Mouse (Mus musculus): Measurements from ENCODE around the gene Snx21. TPM values are rescaled to one million over a fixed set of nuclear protein-coding genes. Genes with fewer than 3 reads are reported as not detected.
"Not testable (repeated sequence)": the region's sequence is repeated elsewhere in the genome, so short reads cannot be mapped to it uniquely, and the experiment has no call there.

Gene Snx21
- polyA plus RNA-seq, 1 experiment, result 1.5 TPM

- H3K4me1 ChIP-seq (ENCODE audit: control insufficient read depth), result peaks cover 29% of the 10 kb centered on the region
- H3K27me3 ChIP-seq (ENCODE audit: control insufficient read depth), result no peaks in the 10 kb centered on the region
- no peak overlapping the region for H3K4me3 ChIP-seq (replicated peaks)
- TF ChIP-seq GATA1 (IDR thresholded peaks at IDR 0.05; ENCODE audit: low read length), result no peak
- TF ChIP-seq TAL1 (IDR thresholded peaks at IDR 0.05; ENCODE audit: low read length), result no peak
- no peaks in the 10 kb centered on the region for H3K9me3 ChIP-seq (ENCODE audit: control insufficient read depth, low read length)
- peaks cover 94% of the 10 kb centered on the region for H3K36me3 ChIP-seq (ENCODE audit: control insufficient read depth)
Measured at GRCm38 (mm10) chr2:164794293-164794692, 8.7 kb downstream of the Snx21 start.

- peaks cover 21% of the 10 kb centered on the region for H3K4me1 ChIP-seq (ENCODE audit: control insufficient read depth)
- no peak overlapping the region for H3K4me3 ChIP-seq (replicated peaks)
- TF ChIP-seq TAL1 (IDR thresholded peaks at IDR 0.05; ENCODE audit: low read length), result no peak
- TF ChIP-seq GATA1 (IDR thresholded peaks at IDR 0.05; ENCODE audit: low read length), result no peak
- peaks cover 97% of the 10 kb centered on the region for H3K36me3 ChIP-seq (ENCODE audit: control insufficient read depth)
- H3K9me3 ChIP-seq (ENCODE audit: control insufficient read depth, low read length), result no peaks in the 10 kb centered on the region
- H3K27me3 ChIP-seq (ENCODE audit: control insufficient read depth), result no peaks in the 10 kb centered on the region
Measured at GRCm38 (mm10) chr2:164795868-164796267, 10.2 kb downstream of the Snx21 start.

GRCm38 (mm10) chr2:164798554-164798953, 12.9 kb downstream of the Snx21 start:
- Histone ChIP-seq H3K36me3 (ENCODE audit: control insufficient read depth) (peaks cover 94% of the 10 kb centered on the region), H3K4me1 (ENCODE audit: control insufficient read depth) (peaks cover 23% of the 10 kb centered on the region)
- H3K27me3 ChIP-seq (ENCODE audit: control insufficient read depth); H3K4me3 ChIP-seq (replicated peaks); H3K9me3 ChIP-seq (ENCODE audit: control insufficient read depth, low read length): not testable (repeated sequence)

- H3K27me3 ChIP-seq (ENCODE audit: control insufficient read depth), result no peaks in the 10 kb centered on the region
- TF ChIP-seq TAL1 (IDR thresholded peaks at IDR 0.05; ENCODE audit: low read length) (no peak), GATA1 (IDR thresholded peaks at IDR 0.05; ENCODE audit: low read length) (no peak)
- H3K4me1 ChIP-seq (ENCODE audit: control insufficient read depth), result peaks cover 27% of the 10 kb centered on the region
- H3K4me3 ChIP-seq (replicated peaks), result no peak overlapping the region
- H3K36me3 ChIP-seq (ENCODE audit: control insufficient read depth), result peaks cover 77% of the 10 kb centered on the region
- no peaks in the 10 kb centered on the region for H3K9me3 ChIP-seq (ENCODE audit: control insufficient read depth, low read length)
Measured at GRCm38 (mm10) chr2:164800252-164801004, 14.8 kb downstream of the Snx21 start.

GRCm38 (mm10) chr2:164803201-164803920, 17.7 kb downstream of the Snx21 start:
- no peaks in the 10 kb centered on the region for H3K9me3 ChIP-seq (ENCODE audit: control insufficient read depth, low read length)
- peaks cover 48% of the 10 kb centered on the region for H3K4me1 ChIP-seq (ENCODE audit: control insufficient read depth)
- no peak; the same call in 2 of the 3 replicates for TF ChIP-seq TAL1 (IDR thresholded peaks at IDR 0.05; ENCODE audit: low read length)
- no peak for TF ChIP-seq GATA1 (IDR thresholded peaks at IDR 0.05; ENCODE audit: low read length)
- no peaks in the 10 kb centered on the region for H3K27me3 ChIP-seq (ENCODE audit: control insufficient read depth)
- H3K4me3 ChIP-seq (replicated peaks), result peak overlapping the region; percentile 78
- peaks cover 53% of the 10 kb centered on the region for H3K36me3 ChIP-seq (ENCODE audit: control insufficient read depth)

GRCm38 (mm10) chr2:164803921-164804313, 18.3 kb downstream of the Snx21 start:
- H3K4me1 ChIP-seq (ENCODE audit: control insufficient read depth), result peaks cover 48% of the 10 kb centered on the region

GRCm38 (mm10) chr2:164804533-164805331, 19.1 kb downstream of the Snx21 start, which contains the start of the genes Acot8 and Zswim3:
Gene Acot8 (minus strand): TSS chr2:164804882.
Gene Zswim3 (plus strand): TSS chr2:164805098.
- no peaks in the 10 kb centered on the region for H3K27me3 ChIP-seq (ENCODE audit: control insufficient read depth)
- peaks cover 53% of the 10 kb centered on the region for H3K36me3 ChIP-seq (ENCODE audit: control insufficient read depth)
- peaks cover 50% of the 10 kb centered on the region for H3K4me1 ChIP-seq (ENCODE audit: control insufficient read depth)
- H3K9me3 ChIP-seq (ENCODE audit: control insufficient read depth, low read length), result no peaks in the 10 kb centered on the region
- TF ChIP-seq TAL1 (IDR thresholded peaks at IDR 0.05; ENCODE audit: low read length) (no peak), GATA1 (IDR thresholded peaks at IDR 0.05; ENCODE audit: low read length) (no peak)
- H3K4me3 ChIP-seq (replicated peaks), result peak within 1 kb of the TSS; percentile 78

More at GRCm38 (mm10) chr2:164803921-164804313, 18.3 kb downstream of the Snx21 start:
- Histone ChIP-seq H3K9me3 (ENCODE audit: control insufficient read depth, low read length) (no peaks in the 10 kb centered on the region), H3K4me3 (replicated peaks) (peak overlapping the region; percentile 78), H3K27me3 (ENCODE audit: control insufficient read depth) (no peaks in the 10 kb centered on the region), H3K36me3 (ENCODE audit: control insufficient read depth) (peaks cover 53% of the 10 kb centered on the region)
- TF ChIP-seq GATA1 (IDR thresholded peaks at IDR 0.05; ENCODE audit: low read length), result no peak
- TF ChIP-seq TAL1 (IDR thresholded peaks at IDR 0.05; ENCODE audit: low read length), result no peak

GRCm38 (mm10) chr2:164805332-164805718, 19.7 kb downstream of the Snx21 start:
- peak overlapping the region; percentile 78 for H3K4me3 ChIP-seq (replicated peaks)
- H3K27me3 ChIP-seq (ENCODE audit: control insufficient read depth), result no peaks in the 10 kb centered on the region
- peaks cover 52% of the 10 kb centered on the region for H3K36me3 ChIP-seq (ENCODE audit: control insufficient read depth)
- H3K4me1 ChIP-seq (ENCODE audit: control insufficient read depth), result peaks cover 50% of the 10 kb centered on the region
- H3K9me3 ChIP-seq (ENCODE audit: control insufficient read depth, low read length), result no peaks in the 10 kb centered on the region
- TF ChIP-seq TAL1 (IDR thresholded peaks at IDR 0.05; ENCODE audit: low read length) (no peak), GATA1 (IDR thresholded peaks at IDR 0.05; ENCODE audit: low read length) (no peak)

GRCm38 (mm10) chr2:164806614-164807013, 21.0 kb downstream of the Snx21 start:
- Histone ChIP-seq H3K4me1 (ENCODE audit: control insufficient read depth) (peaks cover 48% of the 10 kb centered on the region), H3K9me3 (ENCODE audit: control insufficient read depth, low read length) (no peaks in the 10 kb centered on the region), H3K4me3 (replicated peaks) (no peak overlapping the region), H3K36me3 (ENCODE audit: control insufficient read depth) (peaks cover 45% of the 10 kb centered on the region), H3K27me3 (ENCODE audit: control insufficient read depth) (no peaks in the 10 kb centered on the region)
- no peak for TF ChIP-seq GATA1 (IDR thresholded peaks at IDR 0.05; ENCODE audit: low read length)
- TF ChIP-seq TAL1 (IDR thresholded peaks at IDR 0.05; ENCODE audit: low read length), result no peak

Data from erythroblast, embryonic 14.5 days (primary cell).